In genomic region chr15:11174842-11175241, GRCm38 (mm10) we compare ENCODE assay signal across 24 mouse cellular contexts.
DNase-seq lines count a peak whose midpoint lies in the region; ATAC-seq and TF ChIP-seq lines count a peak whose summit lies in the region.
"Had no signal": no experiment of that assay in that cellular context is flagged by ENCODE, and none has a peak within 500 bp of the region (broad histone marks: within the 10 kb centered on the region; RNA-seq: fewer than 3 reads in every experiment).

No protein-coding gene starts in this region.

- no peak for TF ChIP-seq EP300 in CH12.LX (IDR thresholded peaks at IDR 0.05; ENCODE audit: low read length)

- TF ChIP-seq RAD21 in CH12.LX (IDR thresholded peaks at IDR 0.05; ENCODE audit: low read depth, low read length) = no peak

- 88% methylated on average over 13 of the region's 13 CpGs for WGBS in heart, embryonic 10.5 days
- WGBS in midbrain, embryonic 10.5 days = 88% methylated on average over 13 of the region's 13 CpGs
- 82% methylated on average over 13 of the region's 13 CpGs for WGBS in midbrain, embryonic 15.5 days
- 88% methylated on average over 13 of the region's 13 CpGs for WGBS in embryonic facial prominence, embryonic 10.5 days

- in situ Hi-C loops in CH12.LX (cut with MboI; ENCODE audit: low pct_ligation_motif_present, low pct_unique_long_range_greater_than_20kb, low sequenced_read_pairs) = no loop called here

- ATAC-seq in midbrain, embryonic 15.5 days (replicated peaks) = no peak
- ATAC-seq: intestine, postnatal 0 days; liver, embryonic 12.5 days had no signal

- DNase-seq in heart, adult 8-10 months (ENCODE audit: low spot score) = peak; percentile 14
- no peak for DNase-seq in heart, embryonic 10.5 days (ENCODE audit: low spot score)
- no peak for DNase-seq in midbrain, embryonic 10.5 days (ENCODE audit: low spot score)
- DNase-seq in CH12.LX (ENCODE audit: extremely low read depth) = peak; percentile 24
- no peak for DNase-seq in embryonic facial prominence, embryonic 10.5 days (ENCODE audit: low spot score)
- DNase-seq in thymus, postnatal 36 days = no peak
- no peak for DNase-seq in MN1 (ENCODE audit: low spot score)
- DNase-seq: adrenal gland, postnatal 25 days; B cell, adult 2 months; cerebellum, adult 18-20 months; cerebellum, postnatal 25 days; embryo, embryonic 11 days; lung, adult 2 months; right cerebral cortex, postnatal 25 days had no signal

- no peaks in the 10 kb centered on the region for H3K9me3 ChIP-seq in heart, embryonic 10.5 days
- H3K9me3 ChIP-seq in midbrain, embryonic 10.5 days (replicated peaks) = no peaks in the 10 kb centered on the region; the same call in 1 of the 2 replicates
- no peaks in the 10 kb centered on the region for H3K9me3 ChIP-seq in midbrain, embryonic 15.5 days
- H3K9me3 ChIP-seq in CH12.LX (replicated peaks; ENCODE audit: low read length) = peaks cover 2% of the 10 kb centered on the region
- no peaks in the 10 kb centered on the region for H3K9me3 ChIP-seq in embryonic facial prominence, embryonic 10.5 days
- H3K9me3 ChIP-seq: embryonic facial prominence, embryonic 15.5 days; forebrain, embryonic 10.5 days; hindbrain, embryonic 15.5 days; kidney, embryonic 15.5 days; limb, embryonic 12.5 days; liver, embryonic 12.5 days had no signal

- H3K9ac ChIP-seq in midbrain, embryonic 15.5 days = no peak overlapping the region
- H3K9ac ChIP-seq in CH12.LX (ENCODE audit: insufficient read depth, low read depth) = no peak overlapping the region
- H3K9ac ChIP-seq: embryonic facial prominence, embryonic 15.5 days; hindbrain, embryonic 15.5 days; kidney, embryonic 15.5 days; limb, embryonic 12.5 days; liver, embryonic 12.5 days had no signal

- 0 out of 2 replicates have a peak, but pooled peaks cover 4% of the 10 kb centered on the region for H3K4me1 ChIP-seq in heart, embryonic 10.5 days
- H3K4me1 ChIP-seq in midbrain, embryonic 10.5 days = peaks cover 26% of the 10 kb centered on the region
- H3K4me1 ChIP-seq in midbrain, embryonic 15.5 days = no peaks in the 10 kb centered on the region
- peaks cover 8 to 38% of the 10 kb centered on the region in 2 experiments for H3K4me1 ChIP-seq in CH12.LX (ENCODE audit: control insufficient read depth in 1 of 2, insufficient read depth in 2 of 2)
- peaks cover 40% of the 10 kb centered on the region for H3K4me1 ChIP-seq in embryonic facial prominence, embryonic 10.5 days
- H3K4me1 ChIP-seq: liver, embryonic 12.5 days had no signal

- H3K4me3 ChIP-seq in heart, embryonic 10.5 days = no peak overlapping the region
- H3K4me3 ChIP-seq in midbrain, embryonic 10.5 days = no peak overlapping the region
- no peak overlapping the region for H3K4me3 ChIP-seq in midbrain, embryonic 15.5 days
- peak overlapping the region in 1 of 3 experiments; percentile 23 for H3K4me3 ChIP-seq in CH12.LX (replicated peaks in 1 of 3; ENCODE audit: low read depth in 2 of 3, low read length in 2 of 3, poor library complexity in 1 of 3)
- H3K4me3 ChIP-seq in embryonic facial prominence, embryonic 10.5 days = no peak overlapping the region
- H3K4me3 ChIP-seq: embryonic facial prominence, embryonic 15.5 days; forebrain, embryonic 10.5 days; hindbrain, embryonic 15.5 days; kidney, embryonic 15.5 days; limb, embryonic 12.5 days; liver, embryonic 12.5 days had no signal

- no peak for TF ChIP-seq CTCF in CH12.LX (conservative IDR thresholded peaks at IDR 0.05 in 1 of 2, IDR thresholded peaks at IDR 0.05 in 1 of 2; ENCODE audit: low read depth in 2 of 2, low read length in 2 of 2)

- dilution Hi-C loops in CH12.LX (cut with MboI; ENCODE audit: extremely low pct_ligation_motif_present, extremely low pct_unique_long_range_greater_than_20kb, low sequenced_read_pairs) = no loop called here

- TF ChIP-seq POLR2A in CH12.LX (IDR thresholded peaks at IDR 0.05; ENCODE audit: low read depth, low read length) = no peak

- no peak overlapping the region for H3K4me2 ChIP-seq in midbrain, embryonic 15.5 days
- no peak overlapping the region for H3K4me2 ChIP-seq in CH12.LX (ENCODE audit: insufficient read depth, low read depth, poor library complexity, severe bottlenecking)
- H3K4me2 ChIP-seq: embryonic facial prominence, embryonic 15.5 days; heart, embryonic 11.5 days; hindbrain, embryonic 15.5 days; kidney, embryonic 15.5 days; limb, embryonic 12.5 days; liver, embryonic 12.5 days had no signal

- no peak overlapping the region for H3K27ac ChIP-seq in heart, embryonic 10.5 days
- H3K27ac ChIP-seq in midbrain, embryonic 10.5 days (replicated peaks) = peak overlapping the region; percentile 49
- no peak overlapping the region for H3K27ac ChIP-seq in midbrain, embryonic 15.5 days
- 0 out of 2 replicates have a peak overlapping the region, but pooled peaks have one; percentile 1 for H3K27ac ChIP-seq in CH12.LX (ENCODE audit: insufficient read depth, low read depth)
- H3K27ac ChIP-seq in embryonic facial prominence, embryonic 10.5 days (replicated peaks) = peak overlapping the region; percentile 66; the same call in 1 of the 2 replicates
- H3K27ac ChIP-seq: embryonic facial prominence, embryonic 15.5 days; forebrain, embryonic 10.5 days; hindbrain, embryonic 15.5 days; kidney, embryonic 15.5 days; limb, embryonic 12.5 days; liver, embryonic 12.5 days; stomach, postnatal 0 days had no signal

- no peaks in the 10 kb centered on the region for H3K36me3 ChIP-seq in heart, embryonic 10.5 days
- H3K36me3 ChIP-seq in midbrain, embryonic 10.5 days = no peaks in the 10 kb centered on the region
- no peaks in the 10 kb centered on the region for H3K36me3 ChIP-seq in midbrain, embryonic 15.5 days (replicated peaks)
- H3K36me3 ChIP-seq in CH12.LX (replicated peaks in 1 of 2; ENCODE audit: control insufficient read depth in 1 of 2, insufficient read depth in 1 of 2, low read length in 1 of 2) = no peaks in the 10 kb centered on the region
- H3K36me3 ChIP-seq in embryonic facial prominence, embryonic 10.5 days (replicated peaks) = no peaks in the 10 kb centered on the region
- H3K36me3 ChIP-seq: embryonic facial prominence, embryonic 15.5 days; forebrain, embryonic 10.5 days; hindbrain, embryonic 15.5 days; kidney, embryonic 15.5 days; limb, embryonic 12.5 days; liver, embryonic 12.5 days had no signal

- no peaks in the 10 kb centered on the region for H3K27me3 ChIP-seq in heart, embryonic 10.5 days (ENCODE audit: insufficient read depth, poor library complexity, severe bottlenecking)
- H3K27me3 ChIP-seq in midbrain, embryonic 10.5 days (ENCODE audit: low read depth, poor library complexity, severe bottlenecking) = no peaks in the 10 kb centered on the region
- no peaks in the 10 kb centered on the region for H3K27me3 ChIP-seq in midbrain, embryonic 15.5 days (replicated peaks)
- H3K27me3 ChIP-seq in CH12.LX (replicated peaks) = no peaks in the 10 kb centered on the region
- H3K27me3 ChIP-seq in embryonic facial prominence, embryonic 10.5 days (replicated peaks; ENCODE audit: low read depth, poor library complexity, severe bottlenecking) = no peaks in the 10 kb centered on the region
- H3K27me3 ChIP-seq: embryonic facial prominence, embryonic 15.5 days; hindbrain, embryonic 15.5 days; kidney, embryonic 15.5 days; limb, embryonic 12.5 days; liver, embryonic 12.5 days had no signal

- H3K79me2 ChIP-seq in CH12.LX (replicated peaks; ENCODE audit: control insufficient read depth, extremely low read depth, insufficient read depth, poor library complexity, severe bottlenecking) = no peaks in the 10 kb centered on the region

TF ChIP-seq in CH12.LX, 34 proteins besides CTCF, POLR2A, EP300 and RAD21:
- TF ChIP-seq SIN3A (IDR thresholded peaks at IDR 0.05; ENCODE audit: low read length) = no peak
- TF ChIP-seq ETS1 (conservative IDR thresholded peaks at IDR 0.05; ENCODE audit: low read depth, low read length) = 0 out of 2 replicates have a peak, but pooled peaks have one; percentile 10

Comparison
In these comparisons a context has a peak if more than half of its experiments do, and no peak if none do; other contexts are left out.
1. DNase-seq: peak in heart, adult 8-10 months (single experiment) and CH12.LX (single experiment); none in heart, embryonic 10.5 days (single experiment), midbrain, embryonic 10.5 days (single experiment), embryonic facial prominence, embryonic 10.5 days (single experiment), thymus, postnatal 36 days (0 of 2) and MN1 (single experiment).
2. H3K27ac ChIP-seq: peak in midbrain, embryonic 10.5 days (single experiment), CH12.LX (single experiment) and embryonic facial prominence, embryonic 10.5 days (single experiment); none in heart, embryonic 10.5 days (single experiment) and midbrain, embryonic 15.5 days (single experiment).